Mouse (Mus musculus) embryonic facial prominence, embryonic 14.5 days (tissue): ENCODE measurements at regions not wholly inside any gene's neighbourhood (a gene's known extent, or its start where the extent isn't known, plus 50 kb on each side); places are given as distances from the start of the nearest gene placed in this dataset.

ENCODE experiments used
- ATAC-seq: fragments of 200-750 bp; cut with Nextera tagmentation; 2 replicates; pipeline ENCODE4 v1.8.0; 2017; ENCODE audit warnings: low read depth, moderate number of reproducible peaks, moderate TSS enrichment
- DNase-seq: peaks from one replicate; pipeline ENCODE4 v3.0.0-alpha.2; 2015; ENCODE audit warnings: low spot score
- H3K27ac ChIP-seq: fragments of 300-500 bp; sonication (generic); replicated peaks from 2 replicates; pipeline ENCODE4 v1.5.1; 2014; ENCODE audit warnings: low read depth, mild to moderate bottlenecking, low read length, moderate library complexity
- H3K27me3 ChIP-seq: fragments of 300-500 bp; sonication (generic); replicated peaks from 2 replicates; pipeline ENCODE4 v1.6.1; 2014; ENCODE audit warnings: low read length; ENCODE audit not compliant: control insufficient read depth, insufficient read depth
- H3K36me3 ChIP-seq: fragments of 300-500 bp; sonication (generic); 2 replicates; pipeline ENCODE4 v1.6.1; 2014; ENCODE audit warnings: low read length, mixed read lengths; ENCODE audit not compliant: control insufficient read depth, insufficient read depth
- H3K4me1 ChIP-seq: fragments of 300-500 bp; sonication (generic); 2 replicates; pipeline ENCODE4 v1.6.1; 2014; ENCODE audit warnings: antibody characterized with exemption, low read length; ENCODE audit not compliant: control insufficient read depth, insufficient read depth
- H3K4me2 ChIP-seq: fragments of 300-500 bp; sonication (generic); 2 replicates; pipeline ENCODE4 v1.6.1; 2014; ENCODE audit warnings: low read depth, mild to moderate bottlenecking, low read length, moderate library complexity, mixed read lengths
- H3K4me3 ChIP-seq: fragments of 300-500 bp; sonication (generic); 2 replicates; pipeline ENCODE4 v1.5.1; 2014; ENCODE audit warnings: low read depth, mild to moderate bottlenecking, low read length
- H3K9ac ChIP-seq: fragments of 300-500 bp; sonication (generic); 2 replicates; pipeline ENCODE4 v1.6.1; 2014; ENCODE audit warnings: low read depth, mild to moderate bottlenecking, low read length, moderate library complexity, mixed read lengths
- H3K9me3 ChIP-seq: fragments of 300-500 bp; sonication (generic); 2 replicates; pipeline ENCODE4 v1.6.1; 2016; ENCODE audit warnings: low read length; ENCODE audit not compliant: control insufficient read depth
- WGBS: fragments of 180-500 bp; shearing (Covaris S2); extraction: QIAGEN DNeasy Blood & Tissue Kit; methylation state at CpG from one replicate; pipeline ENCODE4 v1.1.7; 2014; 5-methylcytosine and 5-hydroxymethylcytosine counted together

- Histone ChIP-seq H3K27ac (peak overlapping the region; percentile 93), H3K4me1 (peaks cover 46% of the 10 kb centered on the region), H3K9ac (peak overlapping the region; percentile 6; the same call in 1 of the 2 replicates), H3K9me3 (no peaks in the 10 kb centered on the region), H3K4me3 (no peak overlapping the region), H3K36me3 (no peaks in the 10 kb centered on the region), H3K4me2 (no peak overlapping the region), H3K27me3 (no peaks in the 10 kb centered on the region)
- DNase-seq (peak; percentile 91), ATAC-seq (no peak)
- WGBS: 19% methylated on average over 9 of the region's 9 CpGs
Measured at GRCm38 (mm10) chr8:25463532-25463931, 639.4 kb upstream of the Adam5 start.

GRCm38 (mm10) chr8:25462492-25462891 is 638.3 kb upstream of the Adam5 start:
- WGBS: 25% methylated on average over 4 of the region's 4 CpGs
- DNase-seq (peak; percentile 68), ATAC-seq (no peak)
- peak overlapping the region; percentile 93 for H3K27ac ChIP-seq
- no peaks in the 10 kb centered on the region for H3K36me3 ChIP-seq
- H3K4me3 ChIP-seq: no peak overlapping the region
- H3K9me3 ChIP-seq: no peaks in the 10 kb centered on the region
- H3K9ac ChIP-seq: no peak overlapping the region
- H3K4me1 ChIP-seq: peaks cover 46% of the 10 kb centered on the region
- H3K27me3 ChIP-seq: no peaks in the 10 kb centered on the region
- H3K4me2 ChIP-seq: no peak overlapping the region

- no peak overlapping the region for H3K4me2 ChIP-seq
- DNase-seq (no peak), ATAC-seq (no peak)
- WGBS: 57% methylated on average over 6 of the region's 6 CpGs
- 0 out of 2 replicates have a peak, but pooled peaks cover 5% of the 10 kb centered on the region for H3K9me3 ChIP-seq
- no peak overlapping the region for H3K27ac ChIP-seq
- H3K36me3 ChIP-seq: no peaks in the 10 kb centered on the region
- no peak overlapping the region for H3K4me3 ChIP-seq
- no peaks in the 10 kb centered on the region for H3K27me3 ChIP-seq
- H3K4me1 ChIP-seq: no peaks in the 10 kb centered on the region
- H3K9ac ChIP-seq: no peak overlapping the region
Measured at GRCm38 (mm10) chr8:25455644-25456043, 631.5 kb upstream of the Adam5 start.

GRCm38 (mm10) chr8:25454972-25455371 is 630.8 kb upstream of the Adam5 start:
- no peaks in the 10 kb centered on the region for H3K4me1 ChIP-seq
- no peak overlapping the region for H3K27ac ChIP-seq
- no peaks in the 10 kb centered on the region for H3K36me3 ChIP-seq
- ATAC-seq (no peak), DNase-seq (no peak)
- H3K9me3 ChIP-seq: 0 out of 2 replicates have a peak, but pooled peaks cover 5% of the 10 kb centered on the region
- no peak overlapping the region for H3K4me2 ChIP-seq
- H3K27me3 ChIP-seq: no peaks in the 10 kb centered on the region
- 88% methylated on average over 1 of the region's 1 CpGs for WGBS
- no peak overlapping the region for H3K9ac ChIP-seq
- H3K4me3 ChIP-seq: no peak overlapping the region

GRCm38 (mm10) chr8:25453826-25454225 is 629.7 kb upstream of the Adam5 start:
- ATAC-seq (no peak), DNase-seq (no peak)
- WGBS: 96% methylated on average over 9 of the region's 9 CpGs

GRCm38 (mm10) chr8:25450544-25450943 is 626.4 kb upstream of the Adam5 start:
- no peak overlapping the region for H3K4me2 ChIP-seq
- 0 out of 2 replicates have a peak, but pooled peaks cover 5% of the 10 kb centered on the region for H3K9me3 ChIP-seq
- no peak overlapping the region for H3K4me3 ChIP-seq
- H3K27ac ChIP-seq: no peak overlapping the region
- H3K36me3 ChIP-seq: no peaks in the 10 kb centered on the region
- no peaks in the 10 kb centered on the region for H3K4me1 ChIP-seq
- ATAC-seq (no peak), DNase-seq (no peak)
- H3K27me3 ChIP-seq: no peaks in the 10 kb centered on the region
- H3K9ac ChIP-seq: no peak overlapping the region

More at GRCm38 (mm10) chr8:25453826-25454225, 629.7 kb upstream of the Adam5 start:
- Histone ChIP-seq H3K4me3 (no peak overlapping the region), H3K27me3 (no peaks in the 10 kb centered on the region), H3K36me3 (no peaks in the 10 kb centered on the region), H3K4me2 (no peak overlapping the region), H3K27ac (no peak overlapping the region), H3K4me1 (no peaks in the 10 kb centered on the region), H3K9ac (no peak overlapping the region), H3K9me3 (0 out of 2 replicates have a peak, but pooled peaks cover 5% of the 10 kb centered on the region)

- Histone ChIP-seq H3K27me3 (no peaks in the 10 kb centered on the region), H3K4me3 (no peak overlapping the region), H3K9ac (no peak overlapping the region), H3K36me3 (no peaks in the 10 kb centered on the region), H3K4me1 (no peaks in the 10 kb centered on the region), H3K4me2 (no peak overlapping the region), H3K27ac (no peak overlapping the region), H3K9me3 (0 out of 2 replicates have a peak, but pooled peaks cover 5% of the 10 kb centered on the region)
- 93% methylated on average over 4 of the region's 4 CpGs for WGBS
- ATAC-seq (no peak), DNase-seq (no peak)
Measured at GRCm38 (mm10) chr8:25449590-25449989, 625.4 kb upstream of the Adam5 start.

- no peak for DNase-seq
- no peak overlapping the region for H3K27ac ChIP-seq
- no peaks in the 10 kb centered on the region for H3K27me3 ChIP-seq
- H3K4me1 ChIP-seq: no peaks in the 10 kb centered on the region
- 82% methylated on average over 4 of the region's 4 CpGs for WGBS
- H3K36me3 ChIP-seq: no peaks in the 10 kb centered on the region
- ATAC-seq: no peak
- 0 out of 2 replicates have a peak, but pooled peaks cover 3% of the 10 kb centered on the region for H3K9me3 ChIP-seq
- no peak overlapping the region for H3K9ac ChIP-seq
- no peak overlapping the region for H3K4me3 ChIP-seq
- H3K4me2 ChIP-seq: no peak overlapping the region
Measured at GRCm38 (mm10) chr8:25447900-25448299, 623.7 kb upstream of the Adam5 start.

- 89% methylated on average over 1 of the region's 1 CpGs for WGBS
- H3K27ac ChIP-seq: no peak overlapping the region
- H3K4me2 ChIP-seq: no peak overlapping the region
- no peak for DNase-seq
- H3K4me1 ChIP-seq: peaks cover 11% of the 10 kb centered on the region; the same call in 1 of the 2 replicates
- no peak for ATAC-seq
- no peaks in the 10 kb centered on the region for H3K27me3 ChIP-seq
- no peak overlapping the region for H3K9ac ChIP-seq
- no peaks in the 10 kb centered on the region for H3K9me3 ChIP-seq
- no peak overlapping the region for H3K4me3 ChIP-seq
- no peaks in the 10 kb centered on the region for H3K36me3 ChIP-seq
Measured at GRCm38 (mm10) chr8:25445968-25446367, 621.8 kb upstream of the Adam5 start.
